26 mouse cellular contexts compared by ENCODE assay signal in the genomic region with DNA sequence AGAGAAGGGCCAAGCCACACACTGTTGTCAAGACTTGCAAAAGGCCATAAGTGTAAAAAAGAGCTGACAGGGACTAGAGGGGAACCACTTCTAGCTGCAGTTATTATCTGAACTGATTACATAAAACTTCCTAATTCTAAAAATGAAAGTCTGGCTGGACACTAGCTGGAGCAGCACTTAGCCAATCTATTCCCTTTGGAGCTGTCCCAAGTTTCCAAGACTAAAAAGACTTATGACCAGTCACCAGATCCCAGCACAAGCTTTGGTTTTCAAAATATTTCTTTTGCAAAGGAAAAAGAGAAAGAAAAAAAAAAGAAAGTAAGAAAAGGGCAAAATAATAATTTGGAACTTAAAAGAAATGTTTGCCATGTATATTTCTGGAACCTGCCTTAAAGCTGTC.
DNase-seq lines count a peak whose midpoint lies in the region; ATAC-seq lines count a peak whose summit lies in the region.
"Had no signal": no experiment of that assay in that cellular context is flagged by ENCODE, and none has a peak within 500 bp of the region (broad histone marks: within the 10 kb centered on the region; RNA-seq: fewer than 3 reads in every experiment).

No protein-coding gene starts in this region.

- H3K9me3 ChIP-seq in heart, embryonic 12.5 days (replicated peaks): no peaks in the 10 kb centered on the region
- H3K9me3 ChIP-seq: embryonic facial prominence, embryonic 13.5 days; forebrain, embryonic 13.5 days; heart, embryonic 15.5 days; hindbrain, embryonic 12.5 days; liver, embryonic 15.5 days; midbrain, embryonic 15.5 days; neural tube, embryonic 12.5 days had no signal

- H3K4me3 ChIP-seq in heart, embryonic 12.5 days: no peak overlapping the region
- H3K4me3 ChIP-seq: embryonic facial prominence, embryonic 13.5 days; erythroblast, embryonic 14.5 days; forebrain, embryonic 13.5 days; heart, embryonic 15.5 days; hindbrain, embryonic 12.5 days; liver, embryonic 15.5 days; midbrain, embryonic 15.5 days; neural tube, embryonic 12.5 days had no signal

- no peaks in the 10 kb centered on the region for H3K4me1 ChIP-seq in heart, embryonic 12.5 days (replicated peaks)
- H3K4me1 ChIP-seq: embryonic facial prominence, embryonic 13.5 days; heart, embryonic 15.5 days; hindbrain, embryonic 12.5 days; liver, embryonic 15.5 days; midbrain, embryonic 15.5 days; neural tube, embryonic 12.5 days had no signal

- ATAC-seq in heart, embryonic 12.5 days (ENCODE audit: insufficient number of reproducible peaks, low FRiP score): no peak
- ATAC-seq: activated CD4-positive, CD25-positive, alpha-beta regulatory T cell, adult 4 months; forebrain, embryonic 13.5 days; intestine, postnatal 0 days; midbrain, embryonic 15.5 days had no signal

- peak; percentile 48 to 49 for DNase-seq in heart, adult 9 months (ENCODE audit: low spot score in 2 of 2)
- DNase-seq in kidney, postnatal 14 days: peak; percentile 8
- no peak for DNase-seq in kidney, adult 18-20 months
- DNase-seq in NIH3T3 (ENCODE audit: low read depth) (peak; percentile 70), adipocyte (ENCODE audit: low spot score) (peak; percentile 90)
- no peak for DNase-seq in left cerebral cortex, postnatal 25 days (ENCODE audit: low spot score in 2 of 2)
- DNase-seq: adrenal gland, postnatal 10 days; cerebellum, adult 8-10 months; cerebellum, postnatal 36 days; embryo, embryonic 11 days; gastrocnemius, postnatal 14 days; kidney, postnatal 4 days; right cerebral cortex, postnatal 14 days; spleen, adult 18-20 months had no signal

- no peaks in the 10 kb centered on the region for H3K36me3 ChIP-seq in heart, embryonic 12.5 days
- H3K36me3 ChIP-seq: embryonic facial prominence, embryonic 13.5 days; heart, embryonic 15.5 days; hindbrain, embryonic 12.5 days; liver, embryonic 15.5 days; midbrain, embryonic 15.5 days; neural tube, embryonic 12.5 days had no signal

- no peak overlapping the region for H3K9ac ChIP-seq in heart, embryonic 12.5 days
- H3K9ac ChIP-seq: embryonic facial prominence, embryonic 13.5 days; forebrain, embryonic 13.5 days; heart, embryonic 15.5 days; hindbrain, embryonic 12.5 days; liver, embryonic 15.5 days; midbrain, embryonic 15.5 days; neural tube, embryonic 12.5 days had no signal

- no peak overlapping the region for H3K4me2 ChIP-seq in heart, embryonic 12.5 days
- H3K4me2 ChIP-seq: embryonic facial prominence, embryonic 13.5 days; forebrain, embryonic 13.5 days; heart, embryonic 15.5 days; hindbrain, embryonic 12.5 days; liver, embryonic 15.5 days; midbrain, embryonic 15.5 days; neural tube, embryonic 12.5 days had no signal

- no peaks in the 10 kb centered on the region for H3K27me3 ChIP-seq in heart, embryonic 12.5 days (replicated peaks)
- H3K27me3 ChIP-seq: embryonic facial prominence, embryonic 13.5 days; forebrain, embryonic 13.5 days; heart, embryonic 15.5 days; hindbrain, embryonic 12.5 days; liver, embryonic 15.5 days; midbrain, embryonic 15.5 days; neural tube, embryonic 12.5 days had no signal

- no peak overlapping the region for H3K27ac ChIP-seq in heart, embryonic 12.5 days (ENCODE audit: poor library complexity, severe bottlenecking)
- H3K27ac ChIP-seq: embryonic facial prominence, embryonic 13.5 days; forebrain, embryonic 13.5 days; heart, embryonic 15.5 days; hindbrain, embryonic 12.5 days; liver, embryonic 15.5 days; macrophage; midbrain, embryonic 15.5 days; neural tube, embryonic 12.5 days had no signal

- intact Hi-C loops in left cerebral cortex, postnatal 25 days (cut with DNase I): no loop called here

Comparison
In these comparisons a context has a peak if more than half of its experiments do, and no peak if none do; other contexts are left out.
1. DNase-seq: peak in heart, adult 9 months (2 of 2), kidney, postnatal 14 days (single experiment), NIH3T3 (single experiment) and adipocyte (single experiment); none in kidney, adult 18-20 months (single experiment) and left cerebral cortex, postnatal 25 days (0 of 2).